Mouse (Mus musculus) E14TG2a.4 (cell line): ENCODE measurements around the gene Zfp36l2.

Experiments used
- H3K27me3 ChIP-seq: 2 replicates; pipeline ENCODE4 v1.6.1; 2014; ENCODE audit warnings: low read length, control low read depth; ENCODE audit not compliant: insufficient read depth
- H3K36me3 ChIP-seq: 2 replicates; pipeline ENCODE4 v1.6.1; 2014; ENCODE audit warnings: low read length, control low read depth; ENCODE audit not compliant: insufficient read depth
- H3K4me1 ChIP-seq: replicated peaks from 2 replicates; pipeline ENCODE4 v1.6.1; 2014; ENCODE audit warnings: low read depth, low read length, control low read depth
- H3K4me3 ChIP-seq: replicated peaks from 2 replicates; pipeline ENCODE4 v1.5.1; 2014; ENCODE audit warnings: mild to moderate bottlenecking, low read length
- H3K9me3 ChIP-seq: 2 replicates; pipeline ENCODE4 v1.6.1; 2014; ENCODE audit warnings: low read length, control low read depth
- CTCF ChIP-seq: conservative IDR thresholded peaks from 2 replicates; pipeline ENCODE4 v1.5.1; 2014; ENCODE audit warnings: low read length
- NANOG ChIP-seq: IDR thresholded peaks from 2 replicates; pipeline ENCODE4 v1.6.1; 2014; ENCODE audit warnings: borderline replicate concordance, low read length, mixed read lengths
- POU5F1 ChIP-seq: IDR thresholded peaks from 2 replicates; pipeline ENCODE4 v1.6.1; 2014; ENCODE audit warnings: low read length, borderline replicate concordance

Gene Zfp36l2

GRCm38 (mm10) chr17:84201183-84201582 is 13.4 kb upstream of the Zfp36l2 start:
- peaks cover 21% of the 10 kb centered on the region for H3K4me1 ChIP-seq
- 0 out of 2 replicates have a peak, but pooled peaks cover 5% of the 10 kb centered on the region for H3K9me3 ChIP-seq
- no peak for TF ChIP-seq NANOG
- no peak for TF ChIP-seq CTCF
- no peak for TF ChIP-seq POU5F1
- H3K27me3 ChIP-seq: no peaks in the 10 kb centered on the region
- H3K4me3 ChIP-seq: no peak overlapping the region
- H3K36me3 ChIP-seq: peaks cover 57% of the 10 kb centered on the region

GRCm38 (mm10) chr17:84197912-84198344 is 10.2 kb upstream of the Zfp36l2 start:
- Histone ChIP-seq H3K4me1 (peaks cover under 1% of the 10 kb centered on the region), H3K27me3 (no peaks in the 10 kb centered on the region), H3K9me3 (no peaks in the 10 kb centered on the region), H3K36me3 (peaks cover 66% of the 10 kb centered on the region), H3K4me3 (no peak overlapping the region)
- no peak for TF ChIP-seq POU5F1

GRCm38 (mm10) chr17:84196329-84196728 is 8.6 kb upstream of the Zfp36l2 start:
- Histone ChIP-seq H3K36me3 (peaks cover 81% of the 10 kb centered on the region), H3K4me3 (no peak overlapping the region), H3K4me1 (no peaks in the 10 kb centered on the region), H3K27me3 (no peaks in the 10 kb centered on the region), H3K9me3 (no peaks in the 10 kb centered on the region)
- TF ChIP-seq CTCF: no peak
- TF ChIP-seq POU5F1: no peak
- no peak for TF ChIP-seq NANOG

GRCm38 (mm10) chr17:84195835-84196234 is 8.1 kb upstream of the Zfp36l2 start:
- peaks cover 79% of the 10 kb centered on the region for H3K36me3 ChIP-seq
- no peaks in the 10 kb centered on the region for H3K9me3 ChIP-seq
- no peaks in the 10 kb centered on the region for H3K27me3 ChIP-seq
- H3K4me3 ChIP-seq: no peak overlapping the region
- TF ChIP-seq CTCF (no peak), POU5F1 (no peak), NANOG (no peak)
- H3K4me1 ChIP-seq: peaks cover under 1% of the 10 kb centered on the region; the same call in 1 of the 2 replicates

GRCm38 (mm10) chr17:84195003-84195395 is 7.3 kb upstream of the Zfp36l2 start:
- Histone ChIP-seq H3K9me3 (no peaks in the 10 kb centered on the region), H3K36me3 (peaks cover 79% of the 10 kb centered on the region), H3K27me3 (no peaks in the 10 kb centered on the region), H3K4me3 (no peak overlapping the region), H3K4me1 (peaks cover 9% of the 10 kb centered on the region)
- TF ChIP-seq CTCF: no peak
- TF ChIP-seq NANOG: no peak

- Histone ChIP-seq H3K27me3 (no peaks in the 10 kb centered on the region), H3K9me3 (no peaks in the 10 kb centered on the region), H3K4me1 (peaks cover 14% of the 10 kb centered on the region), H3K36me3 (peaks cover 78% of the 10 kb centered on the region), H3K4me3 (no peak overlapping the region)
- TF ChIP-seq CTCF (no peak), NANOG (no peak), POU5F1 (no peak)
Observed at GRCm38 (mm10) chr17:84194282-84195002, 6.7 kb upstream of the Zfp36l2 start.

GRCm38 (mm10) chr17:84193411-84193810 is 5.7 kb upstream of the Zfp36l2 start:
- H3K4me3 ChIP-seq: no peak overlapping the region
- peaks cover 24% of the 10 kb centered on the region for H3K4me1 ChIP-seq
- no peaks in the 10 kb centered on the region for H3K9me3 ChIP-seq
- TF ChIP-seq POU5F1 (no peak), NANOG (no peak), CTCF (no peak)
- no peaks in the 10 kb centered on the region for H3K27me3 ChIP-seq
- peaks cover 74% of the 10 kb centered on the region for H3K36me3 ChIP-seq

- Histone ChIP-seq H3K4me3 (no peak overlapping the region), H3K27me3 (no peaks in the 10 kb centered on the region), H3K9me3 (no peaks in the 10 kb centered on the region), H3K4me1 (peaks cover 24% of the 10 kb centered on the region), H3K36me3 (peaks cover 65% of the 10 kb centered on the region)
- TF ChIP-seq POU5F1 (no peak), CTCF (no peak), NANOG (no peak)
Observed at GRCm38 (mm10) chr17:84191946-84192345, 4.2 kb upstream of the Zfp36l2 start.

- H3K9me3 ChIP-seq: no peaks in the 10 kb centered on the region
- H3K4me3 ChIP-seq: no peak overlapping the region
- TF ChIP-seq POU5F1 (no peak), CTCF (peak; percentile 85)
- peaks cover 5% of the 10 kb centered on the region; the same call in 1 of the 2 replicates for H3K27me3 ChIP-seq
- H3K36me3 ChIP-seq: peaks cover 56% of the 10 kb centered on the region
- H3K4me1 ChIP-seq: peaks cover 24% of the 10 kb centered on the region
Observed at GRCm38 (mm10) chr17:84190885-84191284, 3.1 kb upstream of the Zfp36l2 start.
